Mouse (Mus musculus) MN1 (cell line): ENCODE measurements around the gene Rabggta.
A peak's percentile ranks its signal among the peaks of the same experiment; 100 is the strongest.

Source experiments
- DNase-seq: peaks from one replicate; pipeline ENCODE4 v3.0.0-alpha.2; 2016; ENCODE audit warnings: low spot score

Rabggta gene

DNA sequence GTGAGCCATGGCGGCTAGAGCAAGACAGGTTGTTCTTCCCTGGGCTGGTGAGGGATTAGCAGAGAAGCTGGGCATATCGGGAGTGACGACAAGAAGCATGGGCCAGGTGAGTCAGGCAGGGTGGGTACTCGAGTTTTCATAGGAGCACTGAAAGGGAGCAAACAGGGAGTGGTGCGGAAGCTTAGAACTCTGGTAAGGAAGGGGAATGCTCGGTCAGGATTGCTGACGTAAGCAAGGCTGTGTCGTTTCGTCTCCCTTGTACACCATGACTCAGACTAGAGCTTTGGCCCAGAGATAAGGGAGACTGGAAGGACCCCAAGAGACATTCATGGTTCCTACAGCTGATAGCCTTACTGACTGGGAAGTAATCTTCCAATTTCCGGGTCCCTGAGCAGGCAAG is 11.8 kb upstream of the Rabggta start:
- DNase-seq = no peak

DNA sequence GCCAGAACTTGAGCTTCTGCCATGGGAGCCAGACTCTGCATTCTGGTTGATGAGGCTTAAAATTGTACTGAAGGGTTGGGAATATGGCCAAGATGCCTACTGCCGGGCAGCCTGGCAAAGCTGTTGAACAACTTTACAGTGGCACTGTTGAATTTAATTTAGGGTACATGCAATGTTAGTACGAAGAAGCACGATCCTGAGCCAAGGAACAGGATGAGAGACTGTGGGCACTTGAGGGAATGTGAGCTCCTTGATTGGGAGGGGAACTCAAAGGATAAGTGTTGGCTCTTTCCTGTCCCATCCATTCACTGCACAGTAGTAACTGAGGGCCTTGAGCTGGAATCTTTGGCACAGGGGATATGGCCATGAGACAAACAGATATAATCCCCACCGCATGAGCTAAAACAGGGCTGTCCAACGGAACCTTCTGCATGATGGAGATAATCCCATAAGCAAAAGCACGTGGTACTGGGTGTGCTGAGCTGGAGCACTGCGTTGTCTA is 8.5 kb upstream of the Rabggta start:
- no peak for DNase-seq

DNA sequence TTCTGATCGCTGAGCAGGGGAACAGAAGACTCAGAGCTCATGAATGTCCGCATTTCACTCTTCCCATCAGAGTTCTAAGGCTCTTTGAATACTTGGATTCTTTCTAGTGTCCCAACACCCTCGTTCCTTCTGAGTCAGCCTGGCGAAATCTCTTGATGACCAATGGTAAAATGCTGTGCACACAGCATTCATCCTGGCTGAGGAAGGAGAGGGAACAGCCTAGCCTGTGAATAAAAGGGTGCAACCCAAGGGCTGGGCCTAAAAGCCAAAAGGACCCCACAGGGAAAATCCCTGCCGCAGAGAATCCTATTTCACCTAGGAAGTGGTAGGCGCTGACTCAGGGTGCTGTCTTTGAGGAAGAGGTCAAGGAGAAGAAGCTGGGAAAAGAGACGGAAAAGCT is 8.1 kb upstream of the Rabggta start:
- DNase-seq = no peak

DNA sequence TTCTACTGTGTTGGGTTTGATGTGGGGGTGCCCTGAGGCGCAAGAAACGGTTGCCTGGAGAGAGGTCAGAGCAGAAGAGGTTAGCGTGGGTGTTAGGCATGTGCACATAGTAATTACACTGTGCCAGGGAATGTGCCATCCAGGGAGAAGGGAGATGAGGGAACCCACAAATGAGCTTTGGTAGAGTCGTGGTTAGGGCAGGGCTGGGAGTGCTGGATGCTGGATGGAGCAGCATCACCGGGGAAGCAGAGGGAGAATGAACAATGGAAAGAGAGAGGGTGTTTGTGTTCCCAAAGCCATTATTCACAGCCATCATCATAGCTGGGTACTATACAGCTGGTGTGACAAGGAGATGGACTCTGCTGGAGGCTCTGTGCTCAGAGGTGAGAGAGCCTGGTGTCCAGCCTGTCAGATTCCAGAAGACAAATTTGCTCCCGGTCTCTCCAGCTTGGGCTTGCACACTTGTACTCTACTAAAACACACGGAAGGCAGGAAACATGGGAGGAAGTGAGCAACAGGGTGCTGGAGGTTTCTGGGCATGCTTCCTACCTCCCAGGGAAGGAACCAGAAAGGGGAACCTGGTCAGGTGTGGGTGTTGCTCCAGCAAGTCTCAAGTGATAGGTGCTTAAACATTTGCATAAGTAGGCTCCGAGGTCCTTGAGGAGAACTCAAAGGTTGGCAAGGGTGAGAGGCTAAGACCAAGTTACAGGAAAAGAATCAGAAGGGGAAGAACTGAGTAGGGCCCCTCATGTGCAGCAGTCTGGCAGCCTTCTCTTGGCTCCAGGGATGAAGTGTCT is 6.0 kb upstream of the Rabggta start:
- DNase-seq = no peak

DNA sequence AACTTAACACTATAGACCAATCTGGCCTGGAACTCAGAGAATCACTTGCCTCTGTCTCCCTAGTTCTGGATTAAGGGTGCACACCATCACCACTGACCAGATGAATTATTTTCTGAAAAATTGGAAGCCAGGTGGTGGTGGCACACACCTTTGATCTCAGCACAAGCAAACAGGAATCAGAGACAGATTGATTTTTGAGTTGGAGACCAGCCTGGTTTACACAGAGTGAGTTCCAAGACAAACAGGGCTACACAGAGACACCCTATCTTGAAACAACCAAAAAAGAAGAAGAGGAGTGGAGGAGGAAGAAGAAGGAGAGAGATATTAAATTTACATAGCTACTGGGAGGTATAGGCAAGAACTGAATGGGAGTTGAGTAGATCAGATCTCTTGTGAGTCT is 4.2 kb upstream of the Rabggta start:
- no peak for DNase-seq

DNA sequence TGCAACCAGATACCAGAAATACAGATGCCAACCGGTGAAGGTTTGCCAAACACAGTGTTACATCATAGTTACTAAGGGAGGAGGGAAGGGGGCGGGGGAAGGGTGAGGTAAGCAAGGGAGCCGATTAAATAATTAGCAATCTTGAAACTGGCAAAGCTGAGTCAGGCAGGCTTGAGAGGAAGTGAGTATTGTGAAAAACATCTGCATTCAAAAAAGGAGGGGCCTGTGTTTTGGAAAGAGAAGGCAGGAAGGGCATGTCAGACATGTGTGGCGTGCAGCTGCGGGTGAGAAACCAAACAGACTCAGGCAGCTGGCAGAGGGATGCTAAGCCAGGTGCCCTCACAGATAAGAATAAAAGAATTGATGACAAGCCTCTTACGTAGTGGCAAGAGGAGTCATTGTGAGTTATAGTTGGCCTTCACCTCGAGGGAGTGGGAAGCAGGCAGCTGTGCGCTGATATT is 2.4 kb upstream of the Rabggta start:
- peak; percentile 82 for DNase-seq

- peak; percentile 46 for DNase-seq
These were observed 1.4 kb upstream of the Rabggta start for GRCm38 (mm10) chr14:55723433-55723832.

- no peak for DNase-seq
These were observed 429 bp upstream of the Rabggta start for GRCm38 (mm10) chr14:55722438-55722945.

DNA sequence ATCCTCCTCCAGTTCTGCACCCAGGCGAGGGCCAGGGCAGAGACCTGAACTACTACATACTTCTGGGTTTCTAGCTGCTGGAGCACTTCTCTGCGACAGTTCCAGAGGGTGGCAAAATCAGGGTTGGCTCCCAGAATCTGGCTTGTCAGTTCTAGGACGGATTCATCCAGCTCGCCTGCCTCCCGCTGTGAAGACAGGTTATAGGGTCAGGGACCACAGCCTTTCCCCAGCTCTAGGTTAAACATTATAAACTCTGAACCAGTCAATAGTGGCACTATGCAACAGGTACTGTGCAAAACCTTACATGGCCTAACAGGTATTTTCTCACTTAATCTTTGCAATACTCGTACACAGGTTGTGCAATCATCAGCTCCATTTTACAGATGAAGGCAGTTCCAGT is 987 bp downstream of the Rabggta start:
- DNase-seq = no peak

DNA sequence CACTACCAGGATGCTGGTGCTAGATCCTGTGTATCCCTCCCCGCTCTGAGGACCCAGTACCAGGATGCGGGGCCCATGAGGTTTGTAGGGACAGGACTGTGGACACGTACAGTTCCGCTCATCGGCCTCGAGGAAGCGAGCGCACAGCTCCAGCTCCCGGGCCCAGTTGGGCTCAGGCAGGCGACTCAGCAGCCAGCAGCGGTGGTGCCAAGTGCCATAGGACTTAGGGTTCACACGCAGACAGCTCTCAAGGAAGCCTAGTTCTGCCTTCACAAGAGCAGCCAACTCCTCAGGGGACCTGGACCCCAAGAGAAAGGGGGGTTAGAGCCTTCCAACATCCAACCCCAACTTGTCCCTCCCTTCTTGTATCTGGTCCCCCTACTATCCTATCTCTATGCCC is 1.4 kb downstream of the Rabggta start:
- no peak for DNase-seq

- no peak for DNase-seq
These were observed 2.3 kb downstream of the Rabggta start for GRCm38 (mm10) chr14:55719737-55720136.

GRCm38 (mm10) chr14:55716884-55717283 is 5.2 kb downstream of the Rabggta start:
- no peak for DNase-seq

DNA sequence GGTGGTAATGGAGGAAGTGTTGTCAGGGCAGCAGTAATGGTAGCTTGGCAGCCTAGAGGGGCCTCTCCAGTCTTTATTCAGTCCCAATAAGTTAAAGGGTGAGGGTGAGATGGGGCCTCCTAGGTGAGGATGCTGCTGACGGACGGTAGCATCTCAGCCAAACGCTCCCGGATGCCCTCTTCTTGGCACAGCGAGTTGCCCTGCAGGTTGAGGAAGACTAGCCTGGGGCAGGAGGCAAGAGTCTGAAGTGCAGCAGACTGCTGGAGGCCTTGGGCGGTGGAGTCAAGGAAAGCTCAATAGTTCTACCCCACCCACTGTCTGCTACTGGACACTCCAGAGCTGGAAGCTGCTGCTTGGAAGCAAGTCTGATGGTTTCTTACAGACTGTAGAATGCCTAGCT is 5.8 kb downstream of the Rabggta start:
- no peak for DNase-seq

GRCm38 (mm10) chr14:55714893-55715292 is 7.2 kb downstream of the Rabggta start:
- no peak for DNase-seq

- DNase-seq = no peak
These were observed 8.3 kb downstream of the Rabggta start, which contains the start of gene Tgm1 for GRCm38 (mm10) chr14:55713729-55714122. Tgm1 (minus strand) TSS chr14:55713926.

DNA sequence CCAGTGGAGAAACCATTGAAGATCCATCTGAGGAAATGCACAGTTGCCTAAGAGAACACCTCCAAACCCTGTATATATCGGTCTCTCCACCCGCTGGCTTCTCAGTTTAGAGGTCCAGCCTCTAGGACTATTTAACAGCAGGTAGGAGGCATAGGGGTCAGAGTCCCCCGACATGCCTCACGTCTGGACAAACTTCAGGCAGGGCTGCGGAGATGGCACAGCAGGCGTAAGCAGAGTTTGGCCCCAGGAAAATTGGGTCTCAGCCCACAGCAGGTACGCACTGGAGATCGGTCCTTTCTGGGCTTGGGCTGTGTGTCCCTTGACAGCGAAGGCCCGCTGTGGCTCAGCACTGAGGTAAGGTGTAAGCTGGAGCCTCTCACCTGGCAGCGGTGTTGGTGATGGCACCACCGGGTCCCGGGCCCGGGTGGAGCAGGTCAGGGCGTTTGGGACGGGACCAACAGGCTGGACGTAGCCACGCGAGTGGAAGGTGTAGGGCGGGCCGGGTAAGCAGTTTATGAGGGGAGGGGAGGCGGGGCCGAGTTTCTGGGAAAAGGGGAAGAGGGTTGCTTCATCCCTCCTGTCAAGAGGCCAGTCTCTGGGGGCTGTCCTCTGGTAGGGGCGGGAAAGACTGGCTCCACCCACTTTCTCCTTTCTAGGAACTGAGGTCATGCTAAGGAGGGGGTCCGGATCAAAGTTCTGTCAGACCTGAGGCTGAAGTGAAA is 8.9 kb downstream of the Rabggta start:
- no peak for DNase-seq

DNA sequence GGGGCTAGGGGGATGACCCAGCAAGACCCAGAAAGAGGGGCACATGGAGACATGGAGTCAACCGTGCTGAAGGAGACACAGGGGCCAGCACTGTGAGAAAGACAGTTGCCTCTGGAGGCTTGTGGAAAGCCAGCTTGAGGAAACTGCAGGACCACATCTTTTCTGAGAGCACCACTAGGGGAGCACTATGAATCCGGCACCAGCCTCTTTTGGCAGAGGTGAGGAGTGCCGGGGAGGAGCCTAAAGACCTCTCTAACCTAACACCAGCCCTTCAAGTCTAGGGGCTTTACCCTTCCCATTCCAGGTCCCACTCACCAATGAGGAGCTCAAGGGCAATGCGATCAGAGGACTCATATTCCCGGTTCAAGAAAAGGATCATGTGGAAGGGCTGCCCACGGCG is 10.3 kb downstream of the Rabggta start:
- DNase-seq = no peak

GRCm38 (mm10) chr14:55709509-55709908 is 12.6 kb downstream of the Rabggta start:
- DNase-seq = no peak

DNA sequence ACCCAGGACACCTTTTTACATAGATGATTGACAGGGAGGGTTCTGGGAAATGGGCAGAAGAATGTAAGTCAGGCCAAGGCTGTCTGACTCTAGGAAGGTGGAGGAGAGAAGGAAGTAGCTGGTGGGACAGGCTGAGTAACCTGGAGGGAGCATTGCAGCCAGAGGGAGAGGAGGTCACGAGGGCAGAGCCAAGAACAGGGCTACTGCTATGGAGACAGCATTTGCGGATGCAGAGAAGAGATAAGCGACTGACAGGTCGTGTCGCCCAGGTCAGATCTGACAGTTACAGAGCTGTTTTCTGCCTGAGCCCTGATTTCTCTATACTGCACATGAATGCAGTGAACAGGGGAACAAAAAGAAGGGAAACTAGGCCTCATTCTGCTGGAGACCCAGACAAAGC is 14.7 kb downstream of the Rabggta start:
- DNase-seq = no peak

DNA sequence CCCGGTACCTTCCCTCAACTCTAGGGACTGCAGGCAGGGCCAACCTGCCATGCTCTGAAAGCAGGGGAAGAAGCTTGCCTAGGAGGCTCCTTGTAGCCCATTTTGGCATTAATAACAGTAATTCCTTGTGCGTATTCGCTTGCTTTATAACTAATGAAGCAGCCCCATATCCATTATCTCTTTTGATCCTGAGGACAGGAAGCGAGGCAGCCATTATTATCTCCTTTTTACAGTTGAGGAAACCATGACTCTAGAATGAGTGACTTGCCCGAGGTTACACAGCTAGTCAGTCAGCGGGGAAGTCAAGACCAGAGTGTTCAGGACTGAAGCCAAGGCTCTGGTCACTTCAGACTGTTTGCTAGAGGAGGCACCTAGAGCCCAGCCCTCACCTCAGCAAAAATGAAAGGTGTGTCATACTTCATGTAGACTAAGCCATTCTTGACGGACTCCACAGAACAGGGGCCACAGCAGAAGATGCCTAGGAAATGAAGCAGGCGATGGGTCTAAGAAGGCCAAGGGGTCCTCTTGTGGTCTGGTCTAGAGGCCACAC is 15.9 kb downstream of the Rabggta start:
- no peak for DNase-seq

- DNase-seq = no peak
These were observed 19.3 kb downstream of the Rabggta start for GRCm38 (mm10) chr14:55702761-55703160.

DNA sequence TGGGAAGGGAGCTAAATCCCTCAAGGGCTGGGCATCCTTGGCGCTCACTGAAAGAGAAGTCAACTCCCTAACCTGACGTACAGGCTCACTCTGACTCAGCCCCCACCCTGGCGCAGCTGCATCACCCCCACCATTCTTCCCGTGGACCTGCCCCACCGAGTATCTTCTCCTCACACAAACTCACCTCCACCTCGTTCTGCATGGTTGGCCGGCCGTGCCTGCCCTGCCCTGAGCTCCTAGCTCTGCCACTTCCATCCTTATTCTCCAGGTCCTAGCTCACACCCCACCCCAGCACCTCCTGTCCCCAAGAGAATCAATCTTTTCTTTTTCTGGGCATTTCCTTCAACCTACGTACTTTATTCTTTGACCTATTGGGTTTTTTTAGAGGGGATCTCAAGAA is 20.9 kb downstream of the Rabggta start:
- DNase-seq = no peak

DNA sequence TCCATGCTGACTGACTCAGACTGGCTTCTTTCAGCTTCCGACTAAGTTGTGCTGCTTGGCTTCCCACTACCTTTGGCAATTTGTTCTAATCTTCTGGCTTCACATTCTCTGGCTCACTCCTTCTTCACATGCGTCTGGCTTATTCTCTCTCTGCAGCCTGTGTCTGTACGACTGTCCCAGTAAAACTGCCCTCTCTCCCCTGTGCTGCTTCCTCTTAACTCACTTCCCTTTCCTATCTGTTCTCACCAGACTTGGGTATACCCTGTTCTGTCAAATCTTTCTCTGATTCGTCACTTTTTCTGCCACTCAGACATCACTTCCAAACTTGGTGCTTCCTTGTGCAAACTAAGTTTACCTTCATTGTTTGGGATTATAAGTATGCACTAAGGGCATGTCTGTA is 24.8 kb downstream of the Rabggta start:
- no peak for DNase-seq
